Mouse (Mus musculus): ENCODE results near the gene Ankrd6.

DNA sequence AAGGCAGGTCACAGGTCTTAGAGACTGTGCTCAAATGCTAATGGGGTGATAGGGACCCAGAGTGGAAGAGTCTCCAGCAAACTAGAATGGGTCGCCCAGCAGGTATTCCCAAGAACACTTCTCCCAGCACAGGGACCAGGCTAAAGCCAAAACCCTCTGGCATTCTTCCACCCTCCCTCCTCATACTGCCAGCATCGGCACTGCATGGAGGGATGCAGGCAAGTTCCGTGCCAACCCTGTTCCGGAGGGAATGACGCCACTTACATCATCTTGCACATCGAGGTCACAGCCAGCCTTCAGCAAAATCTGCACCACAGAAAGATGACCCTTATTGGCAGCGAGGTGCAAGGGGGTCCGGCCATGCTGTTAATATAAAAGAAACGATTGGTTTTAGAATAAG is 114.6 kb downstream of the Ankrd6 start:
- TF ChIP-seq CTCF (conservative IDR thresholded peaks at IDR 0.05; ENCODE audit: low read length) (no peak), NANOG (IDR thresholded peaks at IDR 0.05; ENCODE audit: borderline replicate concordance, low read length) (no peak)

Data from E14TG2a.4 (cell line).